Mouse (Mus musculus): Measurements from ENCODE around the gene Mtfr1l.

DNA sequence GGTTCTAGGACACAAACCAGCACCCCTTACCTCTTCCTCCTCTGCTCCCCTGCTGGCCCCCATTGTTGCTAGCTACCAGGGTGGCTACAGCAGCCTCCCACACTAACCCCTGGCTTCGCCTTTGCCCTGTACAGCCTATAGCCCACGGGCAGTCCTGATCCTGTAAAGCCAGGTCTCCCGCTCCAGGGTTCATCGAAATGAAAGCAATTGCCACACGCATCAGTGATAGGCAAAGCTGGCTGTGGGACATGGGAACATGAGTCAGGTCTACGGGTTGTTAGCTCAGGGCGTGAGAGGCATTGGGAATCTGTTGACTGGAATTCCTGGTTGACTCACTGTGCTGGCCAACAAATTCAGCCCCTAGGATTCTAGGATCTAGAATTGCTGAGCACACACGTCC is 52.7 kb downstream of the Mtfr1l start:
- no peak for TF ChIP-seq CTCF (IDR thresholded peaks at IDR 0.05; ENCODE audit: low read depth)
- no peak for TF ChIP-seq EP300 (IDR thresholded peaks at IDR 0.05; ENCODE audit: low read depth)

All from heart, postnatal 0 days (tissue).